Mouse (Mus musculus): ENCODE data around the gene Zc3h7b.

DNA sequence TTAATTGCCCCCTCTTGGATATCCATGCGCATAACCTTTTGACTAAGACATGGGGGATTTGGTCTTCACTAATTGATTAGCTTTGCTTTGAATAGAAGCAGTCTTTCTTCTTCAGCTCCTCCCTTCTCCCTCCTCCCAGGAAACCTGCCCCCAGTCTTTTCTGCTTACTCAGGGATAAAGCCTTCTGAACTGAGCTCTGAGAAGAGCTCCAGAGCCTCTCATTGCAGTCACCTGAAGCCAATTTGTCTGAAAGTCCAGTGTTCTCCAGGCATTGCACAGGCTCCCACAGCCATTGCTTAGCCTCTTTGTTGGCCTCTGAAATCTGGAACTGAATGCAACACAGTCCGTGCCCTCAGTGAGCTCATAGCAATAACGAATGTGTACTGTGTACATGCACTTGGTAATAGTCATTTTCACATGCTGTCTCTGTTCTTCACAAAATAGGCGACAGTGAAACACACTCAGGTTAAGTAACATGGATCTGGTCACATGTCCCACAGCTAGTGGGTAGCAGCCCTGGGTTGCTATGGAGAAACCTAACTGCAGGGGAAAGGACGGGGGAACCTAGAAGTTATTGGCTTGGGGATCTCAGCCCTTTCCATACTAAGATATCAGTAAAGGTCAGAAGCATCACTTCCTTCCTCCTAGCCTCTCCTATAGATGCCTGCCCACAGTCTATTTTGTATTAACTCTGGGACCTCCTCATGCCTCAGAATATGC, 69.3 kb downstream of the Zc3h7b start:
- TF ChIP-seq EP300 (optimal IDR thresholded peaks at IDR 0.05) (no peak), CTCF (IDR thresholded peaks at IDR 0.05; ENCODE audit: low read depth) (no peak)
